Mouse (Mus musculus) C2C12 (cell line): ENCODE results near the gene Eapp. TPM values are rescaled to one million over a fixed set of nuclear protein-coding genes. Genes with fewer than 3 reads are reported as not detected.
A peak's percentile ranks its signal among the peaks of the same experiment; 100 is the strongest.
"Not testable (repeated sequence)": the region's sequence is repeated elsewhere in the genome, so short reads cannot be mapped to it uniquely, and the experiment has no call there.

ENCODE experiments used
- H3K27me3 ChIP-seq: one replicate; pipeline ENCODE4 v1.6.1; 2011; ENCODE audit not compliant: control insufficient read depth, insufficient read depth, insufficient read length
- H3K36me3 ChIP-seq: one replicate; pipeline ENCODE4 v1.6.1; 2011; ENCODE audit not compliant: control insufficient read depth, insufficient read depth
- H3K4me3 ChIP-seq: one replicate; pipeline ENCODE4 v1.5.1; 2011; ENCODE audit warnings: mild to moderate bottlenecking, control low read depth; ENCODE audit not compliant: poor library complexity, insufficient read depth, severe bottlenecking
- H3K79me2 ChIP-seq: one replicate; pipeline ENCODE4 v1.6.1; 2011; ENCODE audit not compliant: control insufficient read depth, insufficient read depth
- H3K79me3 ChIP-seq: one replicate; pipeline ENCODE4 v1.6.1; 2011; ENCODE audit warnings: low read depth, control low read depth
- H3ac ChIP-seq: one replicate; pipeline ENCODE3; 2011; ENCODE audit warnings: low read depth; ENCODE audit not compliant: control insufficient read depth, insufficient read length
- CTCF ChIP-seq: IDR thresholded peaks from one replicate; pipeline ENCODE4 v1.5.1; 2011; ENCODE audit not compliant: control insufficient read depth, insufficient read depth, insufficient read length
- FOSL1 ChIP-seq: IDR thresholded peaks from one replicate; pipeline ENCODE4 v1.8.0; 2011; ENCODE audit warnings: mild to moderate bottlenecking, low read length; ENCODE audit not compliant: poor library complexity, insufficient read depth, severe bottlenecking
- MAX ChIP-seq: IDR thresholded peaks from one replicate; pipeline ENCODE4 v1.6.1; 2011; ENCODE audit warnings: mild to moderate bottlenecking, control low read depth
- MYOG ChIP-seq: IDR thresholded peaks from one replicate; pipeline ENCODE4 v1.6.1; 2011; ENCODE audit not compliant: control insufficient read depth, insufficient read length; ENCODE audit errors: extremely low read depth
- USF1 ChIP-seq: IDR thresholded peaks from one replicate; pipeline ENCODE4 v1.6.1; 2011; ENCODE audit warnings: low read depth, mild to moderate bottlenecking, control low read depth, moderate library complexity
- long read RNA-seq, 2 experiments: library from polyadenylated mRNA; unstranded; transcript quantifications; one replicate each; pipeline ENCODE4 v2.0.0; 2019 to 2020
- polyA plus RNA-seq: library from polyadenylated mRNA; unstranded; fragments of >200 nt; fragmentation: generic; extraction: Trizol; gene quantifications from one replicate; pipeline ENCODE4 v1.2.1, GENCODE M21; 2012; ENCODE audit warnings: missing spikeins

The Eapp gene
- polyA plus RNA-seq: 38.8 TPM
- long read RNA-seq, experiment 1, full-length matches to known transcripts: 57 of 72 reads
- long read RNA-seq, experiment 1, partial matches to known transcripts: 10 of 72 reads
- long read RNA-seq, experiment 1, other reads (novel, unspliced or antisense): 5 of 72 reads
- long read RNA-seq, experiment 2, full-length matches to known transcripts: 20 of 23 reads
- long read RNA-seq, experiment 2, partial matches to known transcripts: 0 of 23 reads
- long read RNA-seq, experiment 2, other reads (novel, unspliced or antisense): 3 of 23 reads

GRCm38 (mm10) chr12:54695511-54696241, at the start of gene Eapp:
Eapp (minus strand) TSS chr12:54695897.
- no peaks in the 10 kb centered on the region for H3K27me3 ChIP-seq
- H3K79me3 ChIP-seq: peaks cover 12% of the 10 kb centered on the region
- H3K36me3 ChIP-seq: peaks cover 8% of the 10 kb centered on the region
- H3K79me2 ChIP-seq: peaks cover 29% of the 10 kb centered on the region
- H3K4me3 ChIP-seq: peak within 1 kb of the TSS; percentile 65
- H3ac ChIP-seq: peak within 1 kb of the TSS; percentile 90
- peak; percentile 37 for TF ChIP-seq CTCF
- TF ChIP-seq FOSL1: no peak
- peak; percentile 22 for TF ChIP-seq MAX
- TF ChIP-seq MYOG: no peak
- TF ChIP-seq USF1: no peak

- not testable (repeated sequence) for H3K79me3 ChIP-seq, H3K4me3 ChIP-seq, H3ac ChIP-seq, H3K79me2 ChIP-seq, H3K36me3 ChIP-seq, H3K27me3 ChIP-seq
Measured at GRCm38 (mm10) chr12:54738661-54739243, 43.1 kb upstream of the Eapp start.

GRCm38 (mm10) chr12:54737891-54738660, 42.4 kb upstream of the Eapp start:
- not testable (repeated sequence) for H3K79me3 ChIP-seq, H3ac ChIP-seq, H3K27me3 ChIP-seq, H3K79me2 ChIP-seq, H3K4me3 ChIP-seq, H3K36me3 ChIP-seq

- not testable (repeated sequence) for H3K79me2 ChIP-seq, H3ac ChIP-seq, H3K36me3 ChIP-seq, H3K79me3 ChIP-seq, H3K27me3 ChIP-seq, H3K4me3 ChIP-seq
Measured at GRCm38 (mm10) chr12:54734307-54735131, 38.8 kb upstream of the Eapp start.

GRCm38 (mm10) chr12:54729140-54730059, 33.7 kb upstream of the Eapp start:
- H3K79me2 ChIP-seq, H3K36me3 ChIP-seq, H3K4me3 ChIP-seq, H3K27me3 ChIP-seq, H3K79me3 ChIP-seq, H3ac ChIP-seq: not testable (repeated sequence)

GRCm38 (mm10) chr12:54718871-54719786, 23.4 kb upstream of the Eapp start:
- H3K4me3 ChIP-seq, H3K79me2 ChIP-seq, H3K79me3 ChIP-seq, H3ac ChIP-seq, H3K36me3 ChIP-seq, H3K27me3 ChIP-seq: not testable (repeated sequence)

GRCm38 (mm10) chr12:54717516-54717915, 21.8 kb upstream of the Eapp start:
- not testable (repeated sequence) for H3K79me2 ChIP-seq, H3ac ChIP-seq, H3K36me3 ChIP-seq

GRCm38 (mm10) chr12:54713822-54714626, 18.3 kb upstream of the Eapp start:
- H3K79me2 ChIP-seq, H3K4me3 ChIP-seq, H3K79me3 ChIP-seq, H3K27me3 ChIP-seq, H3ac ChIP-seq, H3K36me3 ChIP-seq: not testable (repeated sequence)

More at GRCm38 (mm10) chr12:54717516-54717915, 21.8 kb upstream of the Eapp start:
- not testable (repeated sequence) for H3K4me3 ChIP-seq, H3K79me3 ChIP-seq, H3K27me3 ChIP-seq
